Mouse (Mus musculus) frontal cortex, postnatal 14 days (tissue): Measurements from ENCODE around the gene Rps25.
"Not testable (repeated sequence)": the region's sequence is repeated elsewhere in the genome, so short reads cannot be mapped to it uniquely, and the experiment has no call there.

Experiments
- DNase-seq, 2 experiments: peaks; one replicate each; pipeline ENCODE4 v3.0.0; 2022; ENCODE audit warnings: low spot score in 2 of 2

The Rps25 gene

DNA sequence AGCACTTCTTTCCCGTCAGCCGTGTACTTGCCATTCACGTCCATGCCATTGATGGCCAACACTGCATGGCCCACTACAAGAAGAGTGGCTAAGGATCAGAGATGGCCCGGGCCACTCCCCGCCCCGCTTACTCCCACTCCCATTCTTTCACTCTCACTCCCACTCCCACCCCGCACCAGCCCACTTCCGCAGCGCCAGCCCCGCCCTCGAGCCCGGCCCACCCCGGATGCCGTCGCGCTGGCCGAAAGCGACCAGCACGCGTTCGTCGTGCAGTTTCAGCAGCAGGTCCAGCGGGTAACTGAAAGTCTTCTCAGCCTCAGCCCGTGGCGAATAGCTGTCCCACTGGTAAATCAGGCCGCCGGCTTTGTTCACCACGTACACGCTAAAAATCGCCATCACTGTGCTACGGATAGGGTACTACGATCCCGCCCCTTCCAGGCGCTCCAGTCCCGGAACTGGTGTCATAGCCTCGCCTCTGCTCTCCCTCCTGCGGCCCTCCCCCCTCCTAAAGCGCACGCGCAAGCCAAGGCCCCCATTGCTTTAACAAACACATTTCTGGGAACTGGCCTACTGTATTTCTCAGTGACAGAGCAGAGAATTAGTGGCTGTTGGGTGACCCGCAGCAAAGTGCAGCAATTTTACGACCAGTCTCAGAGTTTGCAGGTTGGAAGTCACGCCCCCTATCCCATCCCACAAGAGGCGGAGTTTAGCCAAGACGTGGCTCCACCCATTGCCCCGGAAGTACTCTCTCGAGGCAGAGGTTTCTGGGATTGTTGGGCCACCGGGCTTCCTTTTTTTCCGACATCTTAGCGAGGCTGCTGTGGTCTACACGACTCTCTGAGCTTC is at the start of gene Rps25, which contains the start of gene Trappc4:
Gene Rps25, plus strand, starts transcription at position 234 of the 846 bp plus-strand sequence.
Gene Trappc4, minus strand, starts transcription at position 695 of the 846 bp plus-strand sequence.
- DNase-seq: peak; percentile 88 to 89

- no peak for DNase-seq
Measured at GRCm38 (mm10) chr9:44357207-44357606, 49.7 kb upstream of the Rps25 start.

DNA sequence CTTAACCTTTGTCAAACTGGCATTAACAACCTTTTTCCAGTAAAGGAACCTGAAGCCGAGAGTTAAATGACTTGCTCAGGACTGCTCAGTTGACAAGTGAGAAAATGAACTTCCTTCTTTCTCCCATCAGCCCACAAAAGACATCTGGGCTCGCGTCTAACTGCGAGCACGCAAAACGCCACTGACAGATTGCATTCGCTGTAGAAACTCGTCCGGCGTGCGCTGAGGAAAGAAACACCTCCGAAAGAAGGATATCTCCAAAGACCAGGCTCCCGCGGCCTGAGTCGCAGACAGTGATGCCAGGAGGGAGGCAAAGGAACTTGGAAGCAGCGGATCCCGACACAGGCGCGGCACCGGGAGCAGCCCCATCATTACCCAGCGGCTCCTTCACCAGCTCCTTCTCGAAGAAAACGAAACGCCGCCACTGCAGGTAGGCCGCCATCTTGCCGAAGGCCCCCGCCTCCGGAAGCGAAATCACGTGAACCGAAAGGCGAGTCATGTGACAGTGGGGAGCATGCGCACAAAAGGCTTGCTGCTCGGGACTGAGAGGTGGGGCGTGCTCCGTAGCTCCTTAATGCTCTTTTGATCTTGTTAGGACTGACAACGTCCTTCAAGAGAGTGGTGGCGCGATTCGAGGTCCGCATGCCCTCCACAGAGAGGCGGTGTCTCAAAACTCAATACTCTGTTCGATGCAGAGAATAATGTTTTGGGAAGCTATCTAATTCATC is 45.6 kb upstream of the Rps25 start, which contains the start of gene Vps11:
Gene Vps11, minus strand, starts transcription at position 481 of the 728 bp plus-strand sequence.
- peak; percentile 87 to 92 for DNase-seq

DNA sequence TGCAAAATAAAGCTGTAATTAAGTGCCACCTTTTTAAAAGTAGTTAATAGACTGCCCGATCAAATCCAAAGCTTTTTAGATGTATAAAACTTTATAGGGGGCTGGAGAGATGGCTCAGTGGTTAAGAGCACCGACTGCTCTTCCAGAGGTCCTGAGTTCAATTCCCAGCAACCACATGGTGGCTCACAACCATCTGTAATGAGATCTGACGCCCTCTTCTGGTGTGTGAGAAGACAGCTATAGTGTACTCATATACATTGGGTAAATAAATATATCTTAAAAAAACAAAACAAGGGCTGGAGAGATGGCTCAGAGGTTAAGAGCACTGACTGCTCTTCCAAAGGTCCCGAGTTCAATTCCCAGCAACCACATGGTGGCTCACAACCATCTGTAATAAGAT is 45.0 kb upstream of the Rps25 start:
- not testable (repeated sequence) for DNase-seq

DNA sequence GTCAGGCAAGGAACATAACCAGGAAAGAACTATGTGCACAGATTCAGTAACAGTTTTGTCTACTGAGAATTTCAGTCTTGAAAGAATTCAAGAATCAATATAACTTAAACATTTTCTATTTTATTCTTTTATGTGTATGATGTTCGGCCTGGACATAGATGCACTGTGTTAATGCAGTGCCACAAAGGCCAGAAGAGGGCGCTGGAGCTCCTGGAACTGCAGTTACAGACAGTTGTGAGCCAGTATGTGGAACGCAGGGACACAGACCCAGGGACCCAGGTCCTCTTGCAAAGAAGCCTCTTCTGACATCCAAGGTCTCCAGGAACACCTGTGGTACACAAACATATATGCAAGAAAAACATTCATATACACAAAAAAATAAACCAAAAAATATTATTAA is 42.5 kb upstream of the Rps25 start:
- DNase-seq: no peak

GRCm38 (mm10) chr9:44373386-44373785 is 33.6 kb upstream of the Rps25 start:
- DNase-seq: no peak

GRCm38 (mm10) chr9:44376141-44376540 is 30.8 kb upstream of the Rps25 start:
- DNase-seq: no peak

GRCm38 (mm10) chr9:44377335-44377734 is 29.6 kb upstream of the Rps25 start:
- DNase-seq: not testable (repeated sequence)

- DNase-seq: no peak
Measured at GRCm38 (mm10) chr9:44378153-44378730, 28.7 kb upstream of the Rps25 start.

GRCm38 (mm10) chr9:44379054-44379834 is 27.7 kb upstream of the Rps25 start, which contains the start of gene Hyou1:
TSS of gene Hyou1 (plus strand) at chr9:44379490.
- DNase-seq: peak; percentile 98 to 99

- DNase-seq: no peak
Measured at GRCm38 (mm10) chr9:44379862-44380261, 27.1 kb upstream of the Rps25 start.

GRCm38 (mm10) chr9:44384596-44384995 is 22.3 kb upstream of the Rps25 start:
- DNase-seq: no peak

- no peak for DNase-seq
Measured at GRCm38 (mm10) chr9:44387221-44387620, 19.7 kb upstream of the Rps25 start.

GRCm38 (mm10) chr9:44389273-44389672 is 17.7 kb upstream of the Rps25 start:
- no peak for DNase-seq

DNA sequence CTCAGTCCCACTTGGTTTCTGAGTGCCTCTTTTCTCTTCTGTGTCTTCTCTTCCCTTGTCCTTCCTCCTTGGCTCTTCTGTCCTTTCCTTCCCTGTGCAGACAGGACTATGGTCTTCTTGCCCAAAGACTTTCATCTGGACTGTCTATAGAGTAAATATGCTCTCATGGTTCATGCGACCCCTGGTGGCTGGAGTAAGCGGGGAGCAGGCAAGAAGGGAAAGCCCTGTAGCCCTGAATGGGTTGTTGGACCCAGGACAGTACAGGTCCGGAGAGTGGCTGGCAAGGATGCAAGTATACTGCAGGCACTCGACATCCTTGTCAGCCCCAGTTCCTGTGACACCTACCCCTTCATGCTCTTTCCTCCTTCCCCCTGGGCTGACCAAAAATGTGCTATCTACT is 15.5 kb upstream of the Rps25 start:
- DNase-seq: peak in 1 of 2 experiments; percentile 56

- peak; percentile 86 to 92 for DNase-seq
Measured at GRCm38 (mm10) chr9:44396684-44397411, 10.1 kb upstream of the Rps25 start, which contains the start of gene Slc37a4. TSS of gene Slc37a4 (plus strand) at chr9:44396852.

DNA sequence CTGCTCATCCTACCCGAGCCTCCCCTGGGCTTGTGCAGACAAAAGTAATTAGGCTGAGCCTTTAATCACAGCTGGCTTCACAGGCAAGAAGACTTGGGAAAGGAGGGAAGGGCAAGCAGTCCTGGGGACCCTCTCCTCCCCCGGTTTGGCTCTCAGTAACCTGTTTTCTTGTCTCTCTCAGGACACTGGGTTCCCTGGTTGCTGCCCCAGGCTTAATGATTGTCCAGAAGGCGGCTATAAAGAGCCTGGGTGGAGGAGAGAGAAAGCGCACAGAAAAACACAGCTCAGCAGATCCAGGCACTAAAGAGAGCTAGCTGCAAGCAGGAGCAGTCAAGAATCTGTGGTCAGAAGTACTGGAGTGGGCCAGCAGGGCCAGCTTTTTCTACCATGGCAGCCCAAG is 8.9 kb upstream of the Rps25 start:
- DNase-seq: no peak

DNA sequence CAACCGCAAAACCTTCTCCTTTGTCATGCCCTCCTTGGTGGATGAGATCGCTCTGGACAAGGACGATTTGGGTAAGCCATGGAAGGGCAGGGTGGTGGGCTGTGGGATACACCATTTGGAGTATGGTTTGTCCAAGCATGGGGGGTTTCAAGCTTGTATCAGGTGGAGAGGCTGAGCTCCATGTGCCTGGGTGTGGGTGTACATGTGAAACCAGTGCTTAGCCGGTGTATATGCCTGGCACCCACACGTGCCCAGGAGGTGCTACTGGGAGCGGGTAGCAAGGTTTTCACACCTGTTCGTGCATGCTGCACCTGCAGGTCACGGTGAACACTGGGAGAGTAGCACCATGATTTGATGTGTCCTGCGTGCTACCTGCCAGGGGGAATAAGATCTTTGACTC is 8.4 kb upstream of the Rps25 start:
- no peak for DNase-seq

- no peak for DNase-seq
Measured at GRCm38 (mm10) chr9:44399114-44399794, 7.7 kb upstream of the Rps25 start.

GRCm38 (mm10) chr9:44399795-44400114 is 7.2 kb upstream of the Rps25 start:
- no peak for DNase-seq
